ENCODE assay signal across 8 mouse cellular contexts in the genomic region with DNA sequence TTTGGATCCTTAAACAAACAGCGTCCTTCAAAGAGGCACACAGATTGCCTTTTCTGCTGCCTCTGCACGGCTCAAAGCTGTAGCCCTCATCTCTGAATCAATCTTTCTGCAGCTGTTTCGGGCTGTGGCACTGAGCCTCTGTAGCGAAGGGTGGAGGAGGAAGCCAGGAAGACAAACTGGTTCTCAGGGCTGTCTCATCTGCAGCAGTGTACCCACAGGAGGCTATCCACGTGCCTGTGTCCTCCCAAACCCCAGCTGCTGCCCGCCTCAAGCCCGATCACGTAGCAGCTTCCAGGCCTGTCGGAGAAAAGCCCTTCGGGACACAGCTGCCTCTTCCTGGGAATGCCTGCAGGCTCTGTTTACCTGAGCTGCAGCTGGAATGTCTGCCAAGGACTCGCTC.
DNase-seq lines count a peak whose midpoint lies in the region; ATAC-seq and TF ChIP-seq lines count a peak whose summit lies in the region.

No protein-coding gene starts in this region.

- no peak for TF ChIP-seq CTCF in embryonic fibroblast, embryonic 13.5 days (IDR thresholded peaks at IDR 0.05; ENCODE audit: borderline replicate concordance, insufficient read depth, low read length)

- no peaks in the 10 kb centered on the region for H3K36me3 ChIP-seq in heart, embryonic 11.5 days (ENCODE audit: control insufficient read depth, insufficient read depth, low read length)
- H3K36me3 ChIP-seq in limb, embryonic 15.5 days, result no peaks in the 10 kb centered on the region
- no peaks in the 10 kb centered on the region for H3K36me3 ChIP-seq in midbrain, embryonic 15.5 days (replicated peaks)

- no peaks in the 10 kb centered on the region for H3K9me3 ChIP-seq in heart, embryonic 11.5 days (replicated peaks; ENCODE audit: control insufficient read depth, low read length)
- no peaks in the 10 kb centered on the region for H3K9me3 ChIP-seq in limb, embryonic 15.5 days
- no peaks in the 10 kb centered on the region for H3K9me3 ChIP-seq in midbrain, embryonic 15.5 days

- H3K4me1 ChIP-seq in embryonic fibroblast, embryonic 13.5 days (ENCODE audit: control insufficient read depth, insufficient read depth, low read length), result peaks cover 11% of the 10 kb centered on the region
- H3K4me1 ChIP-seq in heart, embryonic 11.5 days (ENCODE audit: control insufficient read depth, insufficient read depth, low read length), result peaks cover 14% of the 10 kb centered on the region
- H3K4me1 ChIP-seq in limb, embryonic 15.5 days, result peaks cover 32% of the 10 kb centered on the region
- peaks cover 12% of the 10 kb centered on the region for H3K4me1 ChIP-seq in midbrain, embryonic 15.5 days

- peak; percentile 46 for DNase-seq in adrenal gland, postnatal 10 days
- DNase-seq in kidney, adult 8-10 months, result peak; percentile 20 to 21
- DNase-seq in thymus, adult 18-20 months, result peak; percentile 32 to 41
- no peak for DNase-seq in c-Kit-positive CD71-positive TER-119-positive erythroid progenitor cells, embryonic 14.5 days (ENCODE audit: low spot score)

- H3K4me3 ChIP-seq in embryonic fibroblast, embryonic 13.5 days (ENCODE audit: insufficient read depth, low read length), result no peak overlapping the region
- no peak overlapping the region for H3K4me3 ChIP-seq in heart, embryonic 11.5 days (ENCODE audit: low read depth, low read length)
- no peak overlapping the region for H3K4me3 ChIP-seq in limb, embryonic 15.5 days
- H3K4me3 ChIP-seq in midbrain, embryonic 15.5 days, result no peak overlapping the region

- peak overlapping the region; percentile 55 for H3K4me2 ChIP-seq in heart, embryonic 11.5 days
- H3K4me2 ChIP-seq in limb, embryonic 15.5 days, result peak overlapping the region; percentile 36
- H3K4me2 ChIP-seq in midbrain, embryonic 15.5 days, result peak overlapping the region; percentile 38

- no peak overlapping the region; the same call in 1 of the 2 replicates for H3K9ac ChIP-seq in heart, embryonic 11.5 days (ENCODE audit: low read depth, low read length)
- no peak overlapping the region for H3K9ac ChIP-seq in limb, embryonic 15.5 days
- no peak overlapping the region for H3K9ac ChIP-seq in midbrain, embryonic 15.5 days

- TF ChIP-seq POLR2A in embryonic fibroblast, embryonic 13.5 days (IDR thresholded peaks at IDR 0.05; ENCODE audit: low read depth, low read length), result peak; percentile 54

- peak overlapping the region; percentile 90 for H3K27ac ChIP-seq in embryonic fibroblast, embryonic 13.5 days (ENCODE audit: insufficient read depth, low read length)
- H3K27ac ChIP-seq in heart, embryonic 11.5 days (ENCODE audit: low read depth, low read length), result peak overlapping the region; percentile 77
- peak overlapping the region; percentile 81 for H3K27ac ChIP-seq in limb, embryonic 15.5 days
- peak overlapping the region; percentile 62 for H3K27ac ChIP-seq in midbrain, embryonic 15.5 days

- no peak; the same call in 1 of the 2 replicates for ATAC-seq in heart, embryonic 11.5 days (replicated peaks; ENCODE audit: insufficient number of reproducible peaks, low FRiP score, low TSS enrichment)
- peak; percentile 81 for ATAC-seq in limb, embryonic 15.5 days (ENCODE audit: insufficient number of reproducible peaks, low FRiP score, low TSS enrichment, low read depth)
- peak; percentile 60; the same call in 1 of the 2 replicates for ATAC-seq in midbrain, embryonic 15.5 days (replicated peaks)

- H3K27me3 ChIP-seq in heart, embryonic 11.5 days (ENCODE audit: control insufficient read depth, insufficient read depth, low read length), result no peaks in the 10 kb centered on the region
- H3K27me3 ChIP-seq in limb, embryonic 15.5 days, result no peaks in the 10 kb centered on the region
- no peaks in the 10 kb centered on the region for H3K27me3 ChIP-seq in midbrain, embryonic 15.5 days (replicated peaks)

- WGBS in heart, embryonic 11.5 days (ENCODE audit: insufficient replicate concordance), result 23% methylated on average over 11 of the region's 11 CpGs
- 11% methylated on average over 11 of the region's 11 CpGs for WGBS in limb, embryonic 15.5 days
- 15% methylated on average over 11 of the region's 11 CpGs for WGBS in midbrain, embryonic 15.5 days
